Mouse (Mus musculus): ENCODE data around the gene Zfand3. TPM values are rescaled to one million over a fixed set of nuclear protein-coding genes. Genes with fewer than 3 reads are reported as not detected.

The Zfand3 gene
- polyA plus RNA-seq, 1 experiment = 92.7 TPM

- no peak for TF ChIP-seq GATA1 (IDR thresholded peaks at IDR 0.05; ENCODE audit: low read length)
These were observed 14.4 kb upstream of the Zfand3 start for GRCm38 (mm10) chr17:29990136-29990535.

DNA sequence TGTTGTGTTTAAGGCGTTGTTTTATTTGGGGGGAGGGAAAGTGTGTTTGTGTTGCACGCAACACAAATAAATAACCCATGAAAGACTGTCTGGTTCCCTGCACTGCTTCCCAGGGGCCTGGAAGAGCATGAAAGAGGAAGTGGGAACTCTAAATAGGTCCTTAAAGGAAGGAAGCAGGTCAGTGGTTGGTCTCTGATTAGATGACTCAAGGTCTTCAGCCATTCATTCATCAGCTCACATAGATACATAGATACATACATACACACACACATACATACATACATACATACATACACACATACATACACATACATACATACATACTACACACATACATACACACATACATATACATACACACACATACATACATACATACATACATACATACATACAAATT, 13.7 kb upstream of the Zfand3 start:
- TF ChIP-seq GATA1 (IDR thresholded peaks at IDR 0.05; ENCODE audit: low read length) = no peak

DNA sequence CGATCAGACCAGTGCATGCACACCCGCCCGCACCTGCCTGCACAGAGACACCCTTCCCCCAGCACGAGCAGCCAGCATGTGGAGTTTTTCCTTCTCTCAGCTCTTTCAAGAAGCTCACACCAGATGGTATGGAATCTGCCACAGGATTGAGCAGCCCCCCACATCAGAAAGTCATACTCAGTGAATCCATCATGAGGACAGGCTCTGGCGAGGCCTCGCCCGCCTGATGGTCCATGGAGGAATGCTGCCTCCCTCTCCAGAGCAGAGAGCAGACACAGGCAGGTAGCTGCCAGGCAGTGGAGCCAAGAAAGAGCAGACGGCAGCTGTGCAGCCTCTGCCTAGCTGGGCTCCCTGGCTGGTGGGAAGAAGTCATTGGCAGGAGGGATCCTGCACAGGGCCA, 11.0 kb upstream of the Zfand3 start:
- no peak for TF ChIP-seq GATA1 (IDR thresholded peaks at IDR 0.05; ENCODE audit: low read length)

- TF ChIP-seq GATA1 (IDR thresholded peaks at IDR 0.05; ENCODE audit: low read length) = no peak
These were observed 10.5 kb upstream of the Zfand3 start for GRCm38 (mm10) chr17:29994011-29994410.

DNA sequence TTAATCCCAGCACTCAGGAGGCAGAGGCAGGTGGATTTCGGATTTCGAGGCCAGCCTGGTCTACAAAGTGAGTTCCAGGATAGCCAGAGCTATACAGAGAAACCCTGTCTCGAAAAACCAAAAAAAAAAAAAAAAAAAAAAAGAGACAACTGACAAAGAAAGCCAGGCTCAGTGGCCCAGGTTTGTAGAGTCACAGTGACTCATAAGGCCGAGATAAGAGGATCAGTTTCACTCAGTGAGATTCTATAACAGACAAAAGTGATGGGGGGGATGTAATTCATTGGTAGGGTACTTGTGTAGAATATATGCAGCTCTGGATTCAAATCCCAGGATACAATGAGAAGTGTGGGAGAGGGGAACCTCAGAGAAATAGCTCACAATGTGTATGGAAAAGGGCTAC, 10.1 kb upstream of the Zfand3 start:
- no peak for TF ChIP-seq GATA1 (IDR thresholded peaks at IDR 0.05; ENCODE audit: low read length)

DNA sequence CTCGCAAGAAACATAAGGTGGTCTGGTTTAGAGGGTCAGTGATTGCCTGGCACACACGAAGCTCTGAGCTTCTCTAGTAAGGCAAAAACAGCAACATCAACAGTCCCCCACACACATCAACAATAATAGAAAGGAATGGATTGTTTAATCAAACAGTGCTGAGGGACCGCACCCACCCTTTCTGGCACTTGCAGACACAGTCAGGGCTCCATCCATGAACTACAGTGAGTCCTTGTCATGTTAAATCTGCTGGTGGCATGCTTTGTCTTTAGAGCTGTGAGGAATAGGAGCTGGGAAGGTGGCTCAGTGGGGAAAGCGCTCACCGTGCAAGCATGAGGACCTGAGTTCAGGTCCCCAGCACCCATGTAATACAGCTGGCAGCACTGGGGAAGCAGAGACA, 8.5 kb upstream of the Zfand3 start:
- no peak for TF ChIP-seq GATA1 (IDR thresholded peaks at IDR 0.05; ENCODE audit: low read length)

GRCm38 (mm10) chr17:29997726-29998125, 6.8 kb upstream of the Zfand3 start:
- TF ChIP-seq GATA1 (IDR thresholded peaks at IDR 0.05; ENCODE audit: low read length) = no peak

DNA sequence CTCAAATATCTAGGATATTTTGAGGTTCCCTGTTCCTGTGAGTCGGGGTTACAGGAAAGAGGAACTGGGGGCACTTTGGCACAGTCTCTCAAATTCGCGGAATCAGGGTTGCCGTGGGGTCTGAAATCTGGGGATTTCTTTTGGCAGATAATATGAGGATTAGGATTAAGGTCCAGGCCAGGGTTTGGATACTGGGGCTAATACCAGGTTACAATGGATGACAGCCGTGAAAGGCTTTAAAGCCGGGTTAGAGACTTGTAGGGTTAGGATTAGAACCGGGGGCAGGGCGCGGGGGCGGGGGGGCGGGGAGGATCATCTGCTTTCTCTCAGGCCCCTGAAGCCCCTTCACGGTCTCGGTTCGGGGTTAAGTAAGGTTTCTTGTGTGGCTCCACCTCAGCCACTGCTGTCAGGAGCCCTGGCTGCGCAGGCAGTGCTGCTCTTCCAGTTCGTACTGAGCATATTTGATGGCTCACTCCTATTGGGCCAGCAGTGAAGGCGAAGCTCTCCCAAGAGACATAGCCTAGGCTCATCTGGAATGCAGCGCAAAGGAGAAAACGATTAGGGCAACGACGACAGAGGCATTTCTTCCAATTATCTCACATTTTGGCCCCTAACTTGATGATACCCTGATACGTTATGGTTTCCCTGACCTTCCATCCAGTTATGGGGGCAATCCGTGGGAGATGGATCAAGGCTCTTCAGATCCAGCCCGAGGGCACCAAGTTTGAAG, 5.8 kb upstream of the Zfand3 start:
- TF ChIP-seq GATA1 (IDR thresholded peaks at IDR 0.05; ENCODE audit: low read length) = no peak

DNA sequence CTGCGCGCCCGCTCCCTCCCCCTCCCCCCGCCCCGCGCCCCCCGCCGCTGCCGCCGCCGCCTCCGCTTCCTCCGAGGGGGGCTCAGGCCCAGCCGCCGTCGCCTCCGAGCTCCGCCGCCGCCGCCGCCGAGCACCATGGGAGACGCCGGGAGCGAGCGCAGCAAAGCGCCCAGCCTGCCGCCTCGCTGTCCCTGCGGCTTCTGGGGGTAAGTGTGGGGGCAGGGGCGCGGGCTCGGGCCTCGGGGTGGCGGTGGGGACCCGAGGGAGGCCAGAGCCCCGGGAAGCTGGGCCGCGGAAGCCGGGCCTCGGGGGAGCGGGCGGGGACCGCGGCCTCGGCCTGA, 540 bp downstream of the Zfand3 start:
- no peak for TF ChIP-seq GATA1 (IDR thresholded peaks at IDR 0.05; ENCODE audit: low read length)

DNA sequence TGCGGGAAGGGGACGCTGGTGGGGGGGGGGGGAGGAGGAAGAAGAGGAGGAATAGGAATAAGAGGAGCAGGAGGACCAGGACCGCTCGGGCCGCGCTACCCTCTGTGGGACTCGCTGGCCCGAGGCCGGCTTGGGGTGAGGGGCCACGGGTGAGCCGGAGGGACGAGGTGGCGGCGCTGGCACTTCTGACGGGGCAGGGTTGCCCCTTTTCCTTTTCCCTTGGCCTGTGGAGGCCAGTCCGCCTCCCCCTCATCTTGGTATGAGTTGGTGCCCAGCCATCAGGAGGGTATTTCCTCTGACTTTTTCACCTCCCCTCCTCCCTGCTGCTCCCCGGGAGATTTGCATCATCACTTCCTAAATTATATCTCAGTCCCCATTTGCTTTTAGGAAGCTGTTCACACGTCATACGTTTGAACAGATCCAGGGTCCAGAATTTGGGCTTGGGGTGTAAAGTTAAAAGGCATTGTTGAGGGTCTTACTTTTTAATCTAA, 963 bp downstream of the Zfand3 start:
- no peak for TF ChIP-seq GATA1 (IDR thresholded peaks at IDR 0.05; ENCODE audit: low read length)

DNA sequence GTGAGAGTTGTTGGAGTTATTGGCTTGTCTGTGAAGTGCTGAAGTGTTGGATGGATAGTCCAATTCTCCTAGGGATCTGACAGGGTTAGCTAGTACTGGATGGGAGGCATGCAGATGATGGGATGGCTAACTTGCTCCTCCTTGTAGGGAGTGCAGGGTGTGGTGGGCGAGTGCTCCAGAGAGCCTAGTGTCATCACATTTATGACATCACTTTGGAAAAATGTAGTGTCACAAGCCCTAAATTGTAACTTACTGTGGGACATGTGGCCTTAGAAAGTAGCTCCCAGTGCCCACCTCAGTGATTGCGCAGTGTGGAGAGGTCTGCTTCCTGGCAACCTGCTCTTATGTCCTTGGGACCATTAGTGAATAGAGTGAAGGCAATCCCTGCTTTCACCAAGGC, 2.3 kb downstream of the Zfand3 start:
- no peak for TF ChIP-seq GATA1 (IDR thresholded peaks at IDR 0.05; ENCODE audit: low read length)

DNA sequence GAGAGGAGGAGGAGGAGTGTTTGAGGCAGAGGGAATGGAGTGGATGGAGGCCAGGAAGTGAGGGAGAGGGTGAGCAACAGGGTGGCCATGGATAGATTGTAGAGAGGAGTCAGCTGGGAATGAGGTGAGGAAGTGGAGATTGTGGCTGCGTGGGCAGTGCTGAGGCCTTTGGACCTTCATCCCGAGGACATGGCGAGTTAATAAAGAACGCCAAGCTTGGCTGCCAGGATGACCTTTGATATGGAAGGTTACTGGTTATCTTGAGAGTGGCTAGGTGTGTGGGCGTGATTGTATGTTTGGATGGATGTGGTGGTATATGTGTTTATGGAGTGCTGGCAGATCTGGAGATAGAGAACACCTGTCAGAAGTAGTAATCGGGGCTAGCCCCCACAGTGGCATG, 3.4 kb downstream of the Zfand3 start:
- TF ChIP-seq GATA1 (IDR thresholded peaks at IDR 0.05; ENCODE audit: low read length) = no peak

DNA sequence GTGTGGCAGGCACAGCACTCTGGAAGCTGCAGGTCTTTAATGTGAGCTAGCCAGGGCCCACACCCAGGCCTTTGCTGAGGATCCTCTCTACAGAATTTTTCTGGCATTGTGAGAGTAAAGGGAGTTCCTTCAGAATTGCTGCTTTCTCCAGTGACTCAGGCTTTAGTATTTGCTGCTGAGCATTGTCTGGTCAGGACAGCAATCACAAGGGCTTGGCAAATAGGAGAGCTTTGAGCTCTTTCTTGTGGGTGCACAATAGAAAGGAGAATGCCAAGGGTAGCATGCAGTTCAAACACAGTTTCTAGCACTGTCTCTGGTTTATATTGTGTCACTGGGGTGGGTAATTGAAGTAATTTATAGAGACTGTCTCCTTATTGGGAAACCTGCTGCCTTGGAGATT, 3.9 kb downstream of the Zfand3 start:
- TF ChIP-seq GATA1 (IDR thresholded peaks at IDR 0.05; ENCODE audit: low read length) = no peak

GRCm38 (mm10) chr17:30014660-30015059, 10.1 kb downstream of the Zfand3 start:
- no peak for TF ChIP-seq GATA1 (IDR thresholded peaks at IDR 0.05; ENCODE audit: low read length)

GRCm38 (mm10) chr17:30018927-30019610, 14.5 kb downstream of the Zfand3 start:
- TF ChIP-seq GATA1 (IDR thresholded peaks at IDR 0.05; ENCODE audit: low read length) = no peak

- TF ChIP-seq GATA1 (IDR thresholded peaks at IDR 0.05; ENCODE audit: low read length) = no peak
These were observed 15.4 kb downstream of the Zfand3 start for GRCm38 (mm10) chr17:30019942-30020341.

DNA sequence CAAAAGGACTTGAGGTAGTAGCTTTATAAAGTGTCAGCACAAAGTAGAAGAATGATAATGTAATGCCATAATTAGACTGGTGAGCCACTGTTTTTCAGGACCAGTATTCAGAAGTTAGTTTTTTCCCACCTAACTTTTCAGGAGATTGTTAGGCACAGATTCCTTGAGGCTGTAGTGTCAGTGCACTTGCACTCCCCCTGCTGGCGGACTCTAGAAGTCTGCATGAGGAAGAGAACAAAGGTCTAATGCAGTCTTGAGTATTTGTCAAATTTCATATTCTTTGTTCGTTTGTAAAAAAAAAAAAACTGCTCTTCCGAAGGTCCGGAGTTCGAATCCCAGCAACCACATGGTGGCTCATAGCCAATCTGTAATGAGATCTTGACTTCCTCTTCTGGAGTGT, 20.1 kb downstream of the Zfand3 start:
- TF ChIP-seq GATA1 (IDR thresholded peaks at IDR 0.05; ENCODE audit: low read length) = no peak

Data from G1E-ER4 (cell line).